13 mouse cellular contexts compared by ENCODE assay signal in the genomic region with DNA sequence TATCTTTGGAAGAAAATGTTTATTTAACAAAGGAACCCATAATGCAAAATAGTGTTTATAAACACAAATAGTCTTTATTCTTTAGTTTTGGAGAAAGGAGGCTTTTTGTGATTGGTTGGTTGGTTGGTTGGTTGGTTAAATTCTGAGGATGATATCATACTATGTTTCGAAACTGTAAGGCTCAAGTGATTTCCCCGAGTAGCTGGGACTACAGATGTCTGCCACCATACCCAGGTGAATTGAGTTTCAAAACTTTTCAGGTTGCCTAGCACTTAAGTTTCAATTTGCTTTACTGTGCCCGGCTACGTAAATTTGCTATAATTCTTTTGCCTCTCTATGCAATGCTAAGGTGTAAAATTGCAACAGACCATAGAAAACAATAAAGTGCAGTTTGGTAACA.
"Had no signal": no experiment of that assay in that cellular context is flagged by ENCODE, and none has a peak within 500 bp of the region (broad histone marks: within the 10 kb centered on the region; RNA-seq: fewer than 3 reads in every experiment).

No protein-coding gene starts in this region.

- H3K4me3 ChIP-seq: megakaryocyte, embryonic 14.5 days; midbrain, embryonic 13.5 days; midbrain, embryonic 15.5 days; neural tube, embryonic 12.5 days had no signal

- H3K36me3 ChIP-seq: midbrain, embryonic 13.5 days; midbrain, embryonic 15.5 days; neural tube, embryonic 12.5 days had no signal

- H3K9me3 ChIP-seq: megakaryocyte, embryonic 14.5 days; midbrain, embryonic 13.5 days; midbrain, embryonic 15.5 days; neural tube, embryonic 12.5 days had no signal

- H3K4me2 ChIP-seq: lung, embryonic 14.5 days; midbrain, embryonic 11.5 days; midbrain, embryonic 13.5 days; midbrain, embryonic 15.5 days; neural tube, embryonic 12.5 days had no signal

- H3K27ac ChIP-seq: midbrain, embryonic 13.5 days; midbrain, embryonic 15.5 days; neural tube, embryonic 12.5 days had no signal

- DNase-seq: liver, postnatal 0 days; lung, embryonic 14.5 days; lung, postnatal 14 days; lung, postnatal 36 days; right cerebral cortex, postnatal 14 days; thymus, adult 18-20 months; thymus, postnatal 14 days; thymus, postnatal 36 days had no signal

- H3K27me3 ChIP-seq: megakaryocyte, embryonic 14.5 days; midbrain, embryonic 13.5 days; midbrain, embryonic 15.5 days; neural tube, embryonic 12.5 days had no signal

- H3K9ac ChIP-seq: liver, postnatal 0 days; lung, embryonic 14.5 days; midbrain, embryonic 13.5 days; midbrain, embryonic 15.5 days; neural tube, embryonic 12.5 days had no signal
